Mouse (Mus musculus): ENCODE results near the gene Ppp2r3d. TPM values are rescaled to one million over a fixed set of nuclear protein-coding genes. Genes with fewer than 3 reads are reported as not detected.

Gene Ppp2r3d
- polyA plus RNA-seq, 2 experiments, result 119 to 301 TPM

- WGBS, result 65% methylated on average over 1 of the region's 1 CpGs
- Histone ChIP-seq H3K4me3 (replicated peaks; ENCODE audit: low read length) (no peak overlapping the region), H3K27ac (replicated peaks; ENCODE audit: low read depth, low read length) (no peak overlapping the region), H3K4me1 (ENCODE audit: control insufficient read depth, insufficient read depth, low read length) (no peaks in the 10 kb centered on the region), H3K9me3 (ENCODE audit: control insufficient read depth, low read length) (no peaks in the 10 kb centered on the region), H3K27me3 (ENCODE audit: control insufficient read depth, insufficient read depth, low read length) (no peaks in the 10 kb centered on the region), H3K36me3 (ENCODE audit: control insufficient read depth, insufficient read depth, low read length) (no peaks in the 10 kb centered on the region), H3K9ac (ENCODE audit: low read depth, low read length, severe bottlenecking) (no peak overlapping the region), H3K4me2 (replicated peaks; ENCODE audit: low read depth, low read length, severe bottlenecking) (no peak overlapping the region)
- ATAC-seq (ENCODE audit: low FRiP score, low read depth) (no peak), DNase-seq (ENCODE audit: low spot score) (no peak)
- no peak for TF ChIP-seq POLR2A (IDR thresholded peaks at IDR 0.05; ENCODE audit: borderline replicate concordance, extremely low read depth, insufficient read depth, insufficient read length)
Measured at GRCm38 (mm10) chr9:124408564-124408963, 68.1 kb downstream of the Ppp2r3d start.

Other genes starting within 250 kb of the Ppp2r3d start
- gene 2010315B03Rik, start 164.2 kb downstream of the Ppp2r3d start, polyA plus RNA-seq (2012; rRNA removed), result 8.7 and 11.7 TPM in 2 replicates
- 5.0 and 5.5 TPM in 2 replicates for gene 2010315B03Rik, start 164.2 kb downstream of the Ppp2r3d start, polyA plus RNA-seq (2014; fragmentation: Nextera tagmentation; extraction: Ambion mirVana)
- gene Gm21836, start 16.9 kb upstream of the Ppp2r3d start, polyA plus RNA-seq (2012; rRNA removed), result not detected in 2 replicates
- gene Gm21836, start 16.9 kb upstream of the Ppp2r3d start, polyA plus RNA-seq (2014; fragmentation: Nextera tagmentation; extraction: Ambion mirVana), result not detected in 2 replicates